Mouse (Mus musculus) layer of hippocampus, postnatal 14 days (tissue): Measurements from ENCODE around the gene Ubald2. TPM values are rescaled to one million over a fixed set of nuclear protein-coding genes. Genes with fewer than 3 reads are reported as not detected.

Experiments used
- DNase-seq, 2 experiments: peaks; one replicate each; pipeline ENCODE4 v3.0.0; 2021 to 2022; ENCODE audit warnings: low spot score in 2 of 2, mixed read lengths in 1 of 2
- total RNA-seq, 2 experiments: library from RNA; stranded (reverse); gene quantifications; 2 replicates each; pipeline ENCODE4 v1.2.3; 2021

Ubald2 gene
- total RNA-seq, 2 experiments from 2014 or later: 38.7 to 41.4 TPM

- peak in 1 of 2 experiments; percentile 77 for DNase-seq
Measured at GRCm38 (mm10) chr11:116432593-116433355, 1.1 kb upstream of the Ubald2 start.

GRCm38 (mm10) chr11:116434287-116434966, 533 bp downstream of the Ubald2 start:
- DNase-seq: peak; percentile 60 to 65

GRCm38 (mm10) chr11:116434967-116435752, 1.3 kb downstream of the Ubald2 start:
- DNase-seq: no peak

GRCm38 (mm10) chr11:116435992-116436724, 2.3 kb downstream of the Ubald2 start:
- no peak for DNase-seq

GRCm38 (mm10) chr11:116436725-116437331, 2.9 kb downstream of the Ubald2 start:
- DNase-seq: no peak

DNA sequence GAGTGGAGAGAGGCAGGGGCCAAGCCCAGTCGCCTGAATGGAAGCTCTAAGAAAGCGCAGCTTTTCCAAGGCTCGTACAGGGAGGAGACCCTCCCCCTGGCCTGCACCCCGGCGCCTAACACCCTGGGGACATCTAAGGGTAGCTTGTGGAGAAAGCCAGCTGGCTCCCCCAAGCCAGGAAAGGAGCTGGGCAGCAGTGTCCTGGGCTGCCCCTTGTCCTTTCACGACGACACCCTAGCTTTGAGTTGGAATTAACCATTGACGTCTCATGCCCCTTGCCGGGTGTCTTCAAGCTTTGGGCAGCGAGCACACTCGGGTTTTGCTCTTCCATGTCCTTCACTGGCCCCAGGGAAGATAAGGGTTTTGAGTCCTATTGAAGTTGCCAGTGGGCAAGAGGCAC, 3.6 kb downstream of the Ubald2 start:
- no peak for DNase-seq

GRCm38 (mm10) chr11:116439269-116440240, 5.7 kb downstream of the Ubald2 start:
- DNase-seq: no peak

DNA sequence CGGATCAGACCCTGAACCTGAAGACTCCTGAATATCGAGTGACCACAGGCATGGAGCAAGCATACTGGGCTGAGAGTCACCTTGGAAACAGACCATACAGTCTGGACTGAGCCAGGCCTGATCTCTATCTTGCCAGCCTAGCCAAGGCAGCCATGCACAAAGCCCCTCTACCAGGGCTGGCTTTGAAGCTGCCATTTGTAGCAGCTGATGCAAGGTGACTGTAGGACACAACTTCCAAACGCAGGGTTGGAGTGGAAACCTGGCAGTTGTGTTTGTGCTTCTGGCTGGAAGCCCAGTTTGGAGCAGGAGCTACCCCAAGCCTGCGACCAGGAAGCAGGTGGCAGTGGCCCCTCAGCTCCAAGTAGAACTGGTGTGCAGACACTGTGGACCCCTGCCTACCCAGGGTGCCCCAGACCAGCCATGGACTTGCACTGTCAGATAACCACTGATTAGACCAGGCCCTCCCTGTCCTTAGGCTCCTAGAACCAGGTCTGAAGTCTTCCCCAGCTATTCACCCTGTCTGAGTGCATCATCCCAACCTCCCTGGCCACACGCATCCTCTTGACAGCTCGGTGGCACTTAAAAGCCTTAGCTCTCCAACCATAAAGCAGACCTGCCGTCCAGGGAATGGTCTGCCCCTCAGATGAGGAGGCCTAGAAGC, 6.6 kb downstream of the Ubald2 start:
- DNase-seq: no peak

DNA sequence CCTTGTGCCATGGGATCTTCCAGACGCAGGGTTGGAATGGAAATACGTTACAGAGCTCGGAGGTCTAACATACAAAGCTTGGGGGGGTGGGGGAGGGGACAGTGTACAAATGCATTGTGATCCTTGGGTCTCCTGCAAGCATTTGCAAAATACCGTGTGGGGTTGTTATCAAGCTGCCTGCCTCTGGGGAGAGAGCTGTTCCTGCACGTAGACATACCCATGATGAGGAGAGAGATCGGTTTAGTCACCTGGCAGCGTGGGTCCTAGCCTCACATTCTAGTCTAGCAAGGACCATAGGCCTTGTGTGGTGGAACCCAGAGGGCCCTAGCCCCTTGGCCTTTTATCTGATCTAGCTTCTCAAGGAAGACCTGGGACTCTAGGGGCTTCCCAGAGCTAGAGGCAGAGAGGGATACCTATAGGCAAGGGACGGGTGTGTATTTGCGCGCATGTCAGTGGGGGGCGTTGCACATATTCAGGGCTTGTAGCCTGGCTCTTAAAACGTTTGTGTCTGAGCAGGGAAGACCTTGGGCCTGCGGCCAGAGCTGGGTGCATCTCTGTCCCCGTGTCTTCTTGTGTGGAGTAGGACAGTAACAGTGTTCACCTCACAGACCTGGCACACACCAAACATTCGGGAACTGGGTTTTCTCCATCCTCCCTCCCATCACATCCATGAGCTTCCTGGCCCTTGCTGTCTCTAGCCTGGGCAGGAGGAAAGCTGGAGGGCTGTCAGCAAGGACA, 8.4 kb downstream of the Ubald2 start:
- no peak for DNase-seq

DNA sequence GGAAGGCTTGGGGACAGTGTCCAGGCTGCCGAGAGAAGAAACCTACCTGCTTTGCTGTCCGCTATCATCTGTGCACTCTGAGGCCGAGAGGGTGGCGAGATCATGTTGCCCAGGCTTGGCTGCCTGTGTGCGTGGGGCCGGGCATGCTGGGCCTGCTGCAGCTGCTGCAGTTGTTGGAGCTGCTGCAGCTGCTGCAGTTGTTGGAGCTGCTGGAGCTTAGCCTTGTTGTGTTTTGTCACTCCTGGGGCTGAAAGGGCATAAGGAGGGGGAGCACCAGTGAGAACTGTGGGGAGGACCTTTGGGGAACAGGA, 8.9 kb downstream of the Ubald2 start:
- DNase-seq: no peak

- no peak for DNase-seq
Measured at GRCm38 (mm10) chr11:116443311-116443710, 9.4 kb downstream of the Ubald2 start.

GRCm38 (mm10) chr11:116443935-116444334, 10.0 kb downstream of the Ubald2 start:
- DNase-seq: no peak

GRCm38 (mm10) chr11:116445596-116446307, 11.9 kb downstream of the Ubald2 start:
- DNase-seq: peak; percentile 89 to 94

DNA sequence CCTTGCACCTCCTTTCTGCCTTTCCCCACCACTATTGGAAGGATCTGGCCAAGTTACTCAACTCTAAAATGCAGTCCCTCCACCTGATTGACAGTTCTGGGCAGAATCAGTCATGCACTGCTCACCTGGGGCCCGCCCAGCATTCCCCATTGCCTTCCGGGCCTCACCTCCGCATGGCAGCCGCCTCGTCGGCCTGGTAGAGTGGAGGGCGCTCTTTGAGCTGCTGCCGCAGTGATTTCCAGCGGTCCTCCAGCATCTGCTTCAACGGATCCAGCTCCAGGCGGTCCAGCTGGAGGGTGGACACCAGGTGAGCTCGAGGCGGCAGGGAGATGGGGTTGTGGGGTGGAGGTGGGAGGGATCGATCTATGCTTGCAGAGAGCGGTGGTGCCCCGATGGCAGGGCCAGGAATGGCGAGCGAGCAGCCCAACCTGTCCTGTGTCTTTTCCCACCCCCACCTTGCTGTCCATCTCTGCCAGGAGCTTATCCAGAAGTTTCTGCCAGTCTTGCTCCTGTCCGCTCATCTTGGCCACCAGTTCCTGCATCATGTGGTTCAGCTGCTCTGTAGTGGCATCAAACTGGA, 12.5 kb downstream of the Ubald2 start:
- DNase-seq: no peak

GRCm38 (mm10) chr11:116447822-116448221, 13.9 kb downstream of the Ubald2 start:
- DNase-seq: no peak

DNA sequence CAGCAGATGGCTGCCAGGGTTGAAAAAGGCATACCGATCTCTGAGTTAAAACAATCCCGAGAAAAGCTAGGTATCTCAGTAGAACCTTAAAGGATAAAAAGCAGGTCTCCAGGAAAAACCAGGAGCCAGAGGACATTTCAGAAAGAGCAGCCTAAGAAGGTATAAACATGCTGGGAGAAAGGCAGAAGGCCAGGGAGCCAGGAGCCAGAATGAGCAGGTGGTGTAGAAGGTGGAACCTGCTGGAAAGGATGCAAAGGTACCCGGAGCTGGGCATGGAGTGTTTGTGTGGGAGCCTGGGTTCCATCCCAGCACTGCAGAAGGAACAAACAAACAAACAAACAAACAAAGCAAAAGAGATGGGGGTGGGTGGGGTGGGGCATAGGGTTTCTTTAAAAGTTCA, 15.4 kb downstream of the Ubald2 start:
- DNase-seq: no peak

DNA sequence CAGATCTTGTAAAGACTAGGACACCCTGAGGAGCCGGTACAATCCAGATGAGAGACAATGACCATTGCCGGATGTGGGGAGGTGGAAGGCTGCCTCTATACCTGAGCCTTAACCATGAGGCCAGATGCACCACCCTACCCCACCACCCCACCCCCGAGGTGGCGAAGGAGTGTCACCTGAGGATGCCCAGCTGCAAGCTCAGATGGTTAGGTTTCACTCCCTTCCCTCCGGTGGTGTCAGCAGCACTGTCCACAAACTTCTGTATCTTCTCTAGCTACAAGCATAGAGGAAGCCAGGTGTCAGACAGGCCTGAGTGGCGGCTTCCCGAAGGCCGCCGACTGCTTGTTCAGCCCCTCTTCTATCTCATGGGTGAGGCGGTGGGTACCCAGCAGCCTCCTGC, 20.0 kb downstream of the Ubald2 start:
- DNase-seq: no peak
